Mouse (Mus musculus) heart, postnatal 0 days (tissue): ENCODE data around the gene Krt83.

ENCODE experiments used
- CTCF ChIP-seq: IDR thresholded peaks from 2 replicates; pipeline ENCODE4 v1.5.1; 2016; ENCODE audit warnings: antibody characterized with exemption, control low read depth, low read depth
- EP300 ChIP-seq: IDR thresholded peaks from 2 replicates; pipeline ENCODE4 v1.6.1; 2016; ENCODE audit warnings: antibody characterized with exemption, low read depth

GRCm38 (mm10) chr15:101459283-101459682 is 32.0 kb downstream of the Krt83 start:
- no peak for TF ChIP-seq CTCF
- no peak for TF ChIP-seq EP300
